Mouse (Mus musculus): ENCODE measurements around the gene Ywhah.
"Not testable (repeated sequence)": the region's sequence is repeated elsewhere in the genome, so short reads cannot be mapped to it uniquely, and the experiment has no call there.

The Ywhah gene

GRCm38 (mm10) chr5:33011132-33012106 is 7.2 kb upstream of the Ywhah start:
- DNase-seq (ENCODE audit: low spot score), result no peak

DNA sequence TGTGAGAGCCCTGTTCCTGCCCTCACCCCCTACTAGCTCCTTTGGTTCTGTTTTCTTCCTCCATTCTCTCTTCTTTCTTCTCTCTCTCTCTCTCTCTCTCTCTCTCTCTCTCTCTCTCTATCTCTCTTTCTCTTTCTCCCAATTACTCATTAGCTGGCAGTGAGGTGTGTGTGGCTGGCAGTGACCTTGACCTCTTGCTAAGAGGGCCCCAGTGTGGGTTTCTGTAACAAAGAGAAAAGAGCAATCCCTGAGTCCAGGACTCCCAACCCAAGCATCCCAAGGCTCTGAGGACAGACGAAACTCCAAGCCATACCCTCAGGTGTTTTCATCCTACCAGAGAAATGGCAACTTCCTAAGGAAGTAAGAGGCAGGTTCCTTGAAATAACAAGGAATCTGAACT is 4.5 kb upstream of the Ywhah start:
- DNase-seq (ENCODE audit: low spot score), result no peak

DNA sequence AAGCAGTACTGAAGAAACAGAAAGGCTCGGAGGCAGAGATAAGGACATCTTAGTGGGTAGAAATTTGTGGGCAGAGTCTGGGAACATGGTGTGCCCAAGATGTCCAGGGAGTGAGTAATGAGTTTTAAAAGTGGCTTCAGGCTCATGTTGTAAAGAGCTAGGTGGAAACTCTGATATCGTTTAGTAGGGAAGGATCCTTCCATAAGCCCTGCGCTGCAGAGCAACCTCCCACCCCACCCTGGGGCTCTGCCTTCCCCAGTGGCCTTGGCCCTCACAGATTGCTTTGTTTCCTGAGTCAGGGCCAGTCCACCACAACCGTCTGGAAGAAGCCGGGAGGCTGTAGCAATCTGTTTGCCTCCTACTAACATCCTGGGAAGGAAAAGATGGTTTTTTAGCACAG is 3.0 kb upstream of the Ywhah start:
- no peak for DNase-seq (ENCODE audit: low spot score)

GRCm38 (mm10) chr5:33018189-33018560 is 441 bp upstream of the Ywhah start:
- no peak for DNase-seq (ENCODE audit: low spot score)

- DNase-seq (ENCODE audit: low spot score), result peak; percentile 10
Observed at GRCm38 (mm10) chr5:33019426-33019821, 808 bp downstream of the Ywhah start.

- no peak for DNase-seq (ENCODE audit: low spot score)
Observed at GRCm38 (mm10) chr5:33021622-33022021, 3.0 kb downstream of the Ywhah start.

DNA sequence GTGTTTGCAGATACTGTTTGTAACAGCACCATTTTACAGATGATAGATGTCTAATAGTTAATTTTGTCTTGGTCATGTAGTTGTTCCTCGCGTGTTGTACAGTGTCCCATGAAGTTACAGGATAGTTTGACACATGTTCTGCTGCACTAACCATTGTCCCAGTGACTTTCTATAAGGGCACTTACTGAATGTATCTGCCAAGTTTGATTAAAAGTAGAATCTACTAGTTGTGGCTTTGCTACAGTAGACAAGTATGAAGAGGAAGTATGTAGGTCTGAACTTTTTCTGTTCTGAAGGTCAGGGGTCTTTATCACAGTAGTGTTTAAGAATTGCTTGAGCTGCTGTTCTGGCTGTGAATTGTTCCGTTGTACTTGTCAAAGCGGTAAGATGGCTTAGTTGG is 4.7 kb downstream of the Ywhah start:
- DNase-seq (ENCODE audit: low spot score), result no peak

DNA sequence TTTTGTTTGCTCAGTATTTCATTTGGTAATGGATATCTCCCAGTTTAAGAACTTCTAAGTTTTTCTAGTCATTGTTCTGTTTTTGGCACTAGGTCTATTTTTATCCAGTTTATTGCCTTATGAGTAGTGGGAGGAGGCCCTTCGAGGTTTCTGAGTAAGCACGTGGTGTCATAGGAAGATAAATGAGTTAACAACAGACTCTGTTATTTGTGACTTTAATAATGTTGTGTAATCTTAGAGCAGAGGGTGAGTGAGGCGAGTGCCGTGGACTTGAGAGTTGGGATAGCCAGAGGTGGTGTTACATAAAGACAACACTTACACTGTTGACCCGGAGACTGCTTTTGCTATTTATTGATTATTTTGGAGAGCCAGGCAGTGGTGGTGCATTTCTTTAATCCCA is 5.9 kb downstream of the Ywhah start:
- DNase-seq (ENCODE audit: low spot score), result no peak

GRCm38 (mm10) chr5:33028656-33029055 is 10.0 kb downstream of the Ywhah start:
- DNase-seq (ENCODE audit: low spot score), result no peak

GRCm38 (mm10) chr5:33030425-33031175 is 12.0 kb downstream of the Ywhah start:
- no peak for DNase-seq (ENCODE audit: low spot score)

DNA sequence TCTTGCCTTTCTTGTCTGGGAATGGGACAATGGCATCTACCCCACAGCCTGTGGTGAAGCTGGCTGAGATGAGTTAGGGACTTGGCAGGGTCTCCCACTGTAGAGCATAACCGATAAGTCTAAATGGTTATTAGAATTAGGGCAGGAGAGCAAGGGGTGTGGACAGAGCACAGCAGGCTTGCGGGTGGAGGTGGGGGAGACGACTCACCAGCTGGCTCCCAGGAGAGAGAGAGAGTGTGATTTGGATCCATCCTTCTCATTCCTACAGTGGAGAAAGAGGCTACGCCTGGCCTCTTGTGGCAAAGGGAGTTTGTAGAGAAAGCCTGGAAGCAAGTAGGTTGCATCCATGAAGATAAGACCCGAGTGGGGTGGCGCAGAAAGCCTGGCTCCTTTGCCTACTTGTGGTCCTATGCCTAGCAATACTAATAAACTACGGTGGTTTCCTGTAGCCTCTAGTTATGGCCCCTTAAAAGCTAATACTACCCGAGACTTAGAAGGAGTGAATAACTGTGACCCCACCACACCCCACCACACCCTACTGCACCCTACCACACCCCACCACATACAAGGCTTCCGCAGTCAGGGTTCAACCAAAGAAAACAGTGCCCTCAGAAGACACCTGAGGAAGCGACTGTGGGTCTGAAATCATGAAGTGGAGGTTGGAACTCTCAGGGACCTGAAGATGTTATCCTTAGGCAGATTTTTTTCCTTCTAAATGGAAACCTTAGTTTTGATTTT is 13.6 kb downstream of the Ywhah start:
- DNase-seq (ENCODE audit: low spot score), result no peak

- DNase-seq (ENCODE audit: low spot score), result peak; percentile 75
Observed at GRCm38 (mm10) chr5:33033121-33033520, 14.5 kb downstream of the Ywhah start.

DNA sequence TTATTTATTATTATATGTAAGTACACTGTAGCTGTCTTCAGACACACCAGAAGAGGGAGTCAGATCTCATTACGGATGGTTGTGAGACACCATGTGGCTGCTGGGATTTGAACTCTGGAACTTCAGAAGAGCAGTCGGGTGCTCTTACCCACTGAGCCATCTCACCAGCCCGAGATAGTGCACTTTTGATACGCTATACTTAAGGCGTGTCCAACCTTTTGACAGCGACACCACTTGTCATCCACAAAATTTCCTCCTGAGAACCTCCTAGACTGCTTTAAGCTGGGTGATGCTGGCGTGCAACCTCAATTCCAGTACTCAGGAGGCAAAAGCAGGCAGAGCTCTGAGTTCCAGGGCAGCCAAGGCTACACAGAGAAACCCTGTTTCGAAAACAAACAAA is 15.0 kb downstream of the Ywhah start:
- DNase-seq (ENCODE audit: low spot score), result not testable (repeated sequence)

DNA sequence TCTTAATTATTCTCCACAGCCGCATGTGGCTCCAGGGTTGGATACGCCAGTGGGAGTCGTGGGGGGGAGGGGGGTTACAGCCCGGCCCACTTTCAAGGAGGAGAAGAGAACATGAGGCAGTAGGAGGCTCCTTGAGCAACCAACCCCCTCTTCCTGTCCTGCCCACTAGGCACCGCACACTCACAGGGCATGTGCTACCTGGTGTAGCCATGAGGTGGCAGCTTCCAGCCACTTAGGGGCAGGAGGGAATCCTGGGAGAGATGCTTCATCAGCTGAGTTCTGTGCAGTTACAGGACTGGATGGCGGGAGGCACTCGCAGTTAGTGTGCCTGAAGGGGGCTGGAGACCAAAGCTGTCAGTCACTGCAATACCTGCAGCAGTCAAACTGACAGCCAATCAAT is 15.5 kb downstream of the Ywhah start:
- no peak for DNase-seq (ENCODE audit: low spot score)

DNA sequence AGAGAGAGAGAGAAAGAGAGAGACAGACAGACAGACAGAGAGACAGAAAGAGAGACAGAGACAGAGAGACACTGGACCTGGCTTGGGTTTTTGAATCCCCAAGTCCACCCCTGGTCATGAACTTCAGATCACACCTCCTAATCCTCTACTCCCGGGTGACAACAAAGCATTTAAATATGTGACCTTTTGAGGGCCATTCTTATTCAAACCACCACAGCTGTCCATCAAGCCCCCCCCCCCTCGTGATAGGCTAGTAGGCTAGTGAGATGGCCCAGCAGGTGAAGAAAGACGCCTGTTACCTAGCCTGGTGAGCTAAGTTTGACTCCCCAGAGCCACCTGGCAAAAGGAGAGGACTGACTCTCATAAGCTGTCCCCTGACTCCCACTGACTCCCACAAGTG is 16.3 kb downstream of the Ywhah start:
- DNase-seq (ENCODE audit: low spot score), result no peak

DNA sequence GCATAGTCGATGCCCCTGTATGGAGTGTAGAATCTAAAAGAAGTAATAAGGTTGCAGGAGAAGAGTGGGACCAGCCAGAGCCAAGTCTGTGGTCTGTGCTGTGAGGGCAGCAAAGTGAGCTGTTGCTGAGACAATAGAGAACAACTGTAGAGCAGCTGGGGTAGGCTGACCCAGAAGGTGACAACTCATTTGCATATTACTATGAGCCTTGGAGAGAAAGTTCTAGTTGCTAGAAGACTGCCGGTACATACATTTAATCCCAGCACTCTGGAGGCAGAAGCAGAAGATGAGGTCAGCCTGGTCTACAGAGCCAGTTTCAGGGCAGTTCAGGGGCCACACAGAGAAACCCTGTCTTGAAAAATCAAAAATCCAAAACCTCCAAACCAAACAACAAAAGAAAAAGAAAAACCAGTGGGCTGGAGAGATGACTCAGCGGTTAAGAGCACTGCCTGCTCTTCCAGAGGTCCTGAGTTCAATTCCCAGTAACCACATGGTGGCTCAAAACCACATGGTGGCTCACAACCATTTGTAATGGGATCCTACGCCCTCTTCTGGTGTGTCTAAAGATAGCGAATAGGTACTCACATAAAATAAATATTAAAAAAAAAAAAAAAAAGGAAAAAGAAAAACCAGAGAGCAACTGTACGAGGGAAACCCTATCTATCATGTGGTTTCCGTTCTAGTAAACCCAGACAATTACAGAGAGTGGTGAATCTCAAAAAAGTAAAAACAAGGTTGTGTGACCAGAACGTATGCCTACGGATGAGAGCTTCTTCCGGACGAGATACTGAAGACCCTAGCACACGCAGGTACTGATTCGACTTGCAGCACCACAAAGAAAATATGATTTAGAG is 20.3 kb downstream of the Ywhah start:
- DNase-seq (ENCODE audit: low spot score), result no peak

DNA sequence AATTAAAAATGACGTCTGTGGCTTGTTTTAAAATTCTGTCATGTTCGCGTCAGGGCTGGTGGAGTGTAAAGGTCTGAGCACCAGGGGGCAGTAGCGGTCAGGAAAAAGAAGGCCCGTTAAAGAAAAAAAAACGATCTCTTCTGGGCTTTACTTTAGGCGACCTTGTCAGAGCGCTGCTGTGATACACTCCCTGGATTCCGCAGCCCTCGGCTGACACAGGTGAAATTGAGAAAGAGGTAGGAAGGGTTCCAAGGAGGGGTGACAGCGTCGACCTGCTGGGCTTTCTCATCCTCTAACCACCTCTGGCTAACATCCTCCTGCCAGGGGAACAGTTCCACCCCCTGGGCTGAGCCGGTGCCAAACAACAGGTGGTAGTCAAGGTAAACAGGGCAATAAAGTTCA is 20.9 kb downstream of the Ywhah start:
- peak; percentile 71 for DNase-seq (ENCODE audit: low spot score)

GRCm38 (mm10) chr5:33040735-33041134 is 22.1 kb downstream of the Ywhah start:
- DNase-seq (ENCODE audit: low spot score), result not testable (repeated sequence)

DNA sequence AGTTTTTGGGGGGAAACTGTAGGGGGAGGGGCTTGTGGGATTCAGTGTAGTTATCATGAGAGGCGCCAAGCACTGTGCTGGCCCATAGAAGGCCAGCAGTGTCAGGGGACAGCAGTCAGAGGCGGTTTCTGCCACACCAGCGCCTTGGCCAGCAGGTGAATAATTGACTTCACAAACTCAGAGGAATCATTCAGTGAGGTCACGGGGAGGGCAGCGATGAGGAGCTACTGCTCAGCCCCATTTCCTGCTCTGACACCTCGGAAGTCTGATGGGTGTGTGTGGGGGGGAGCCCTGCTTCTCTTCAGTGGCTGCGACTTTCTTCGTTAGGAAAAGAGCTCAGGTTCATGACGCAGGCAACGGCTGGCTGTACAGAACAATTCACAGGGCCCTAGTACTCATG is 24.8 kb downstream of the Ywhah start:
- DNase-seq (ENCODE audit: low spot score), result no peak

GRCm38 (mm10) chr5:33044636-33045315 is 26.2 kb downstream of the Ywhah start:
- DNase-seq (ENCODE audit: low spot score), result no peak

DNA sequence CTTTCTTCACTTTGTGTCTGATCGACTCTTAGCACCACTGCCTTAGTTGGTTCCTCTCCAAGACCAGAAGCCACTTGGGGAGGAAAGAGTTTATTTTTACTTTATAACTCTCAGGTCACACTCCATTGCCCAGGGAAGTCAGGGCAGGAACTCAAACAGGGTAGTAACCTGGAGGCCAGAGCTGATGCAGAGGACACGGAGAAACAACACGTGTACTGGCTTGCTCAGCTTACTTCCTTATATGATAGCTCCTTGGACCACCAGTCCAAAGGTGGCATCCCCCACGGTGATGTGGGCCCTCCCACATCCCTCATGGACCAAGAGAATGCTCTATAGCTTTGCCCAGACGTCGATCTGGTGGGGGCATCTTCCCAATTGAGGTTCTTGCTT is 26.7 kb downstream of the Ywhah start:
- no peak for DNase-seq (ENCODE audit: low spot score)
